8 mouse cellular contexts compared by ENCODE assay signal in the genomic region with DNA sequence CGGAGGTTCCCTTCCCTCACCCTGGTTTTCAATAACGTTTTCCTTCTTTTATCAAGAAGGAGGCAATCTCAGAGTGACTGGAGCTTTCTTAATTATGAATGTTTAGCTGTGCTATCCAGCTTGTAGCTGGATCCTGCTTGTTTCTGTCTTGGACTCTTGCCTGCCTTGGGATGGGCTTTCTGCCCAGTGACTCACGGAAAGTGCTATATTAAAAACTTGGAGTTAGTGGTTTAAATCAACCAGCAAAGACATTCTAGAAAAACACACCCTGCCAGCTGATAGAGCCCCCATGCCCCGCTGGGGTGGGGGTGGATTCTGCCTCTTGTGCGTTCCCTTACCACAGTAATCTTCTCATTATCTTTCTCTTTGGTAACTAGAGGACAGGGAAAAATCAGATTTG.
DNase-seq lines count a peak whose midpoint lies in the region; ATAC-seq lines count a peak whose summit lies in the region.

No protein-coding gene starts in this region.

- H3K4me2 ChIP-seq in kidney, embryonic 15.5 days, result no peak overlapping the region
- no peak overlapping the region for H3K4me2 ChIP-seq in neural tube, embryonic 15.5 days

- peaks cover 27% of the 10 kb centered on the region for H3K4me1 ChIP-seq in kidney, embryonic 15.5 days
- peaks cover 22% of the 10 kb centered on the region for H3K4me1 ChIP-seq in neural tube, embryonic 15.5 days

- H3K9ac ChIP-seq in kidney, embryonic 15.5 days, result no peak overlapping the region
- no peak overlapping the region for H3K9ac ChIP-seq in neural tube, embryonic 15.5 days (replicated peaks)

- H3K36me3 ChIP-seq in kidney, embryonic 15.5 days, result no peaks in the 10 kb centered on the region
- H3K36me3 ChIP-seq in neural tube, embryonic 15.5 days, result no peaks in the 10 kb centered on the region

- peak; percentile 61 for DNase-seq in kidney, adult 11 months
- peak; percentile 60 to 76 for DNase-seq in frontal cortex, postnatal 10 days (ENCODE audit: low spot score in 2 of 2)
- DNase-seq in heart, postnatal 4 days, result peak; percentile 92
- DNase-seq in left cerebral cortex, postnatal 14 days (ENCODE audit: low spot score in 2 of 2), result peak; percentile 90 to 96
- peak; percentile 66 for DNase-seq in skeletal muscle tissue, adult 2 months (ENCODE audit: low read depth, low spot score)
- no peak for DNase-seq in thymus, adult 18-20 months

- ATAC-seq in kidney, embryonic 15.5 days (replicated peaks; ENCODE audit: low FRiP score), result no peak
- no peak for ATAC-seq in neural tube, embryonic 15.5 days (ENCODE audit: low FRiP score)

- H3K9me3 ChIP-seq in kidney, embryonic 15.5 days (replicated peaks), result no peaks in the 10 kb centered on the region
- H3K9me3 ChIP-seq in neural tube, embryonic 15.5 days (replicated peaks), result no peaks in the 10 kb centered on the region

- H3K4me3 ChIP-seq in kidney, embryonic 15.5 days (replicated peaks), result no peak overlapping the region
- no peak overlapping the region for H3K4me3 ChIP-seq in neural tube, embryonic 15.5 days (replicated peaks)

- H3K27me3 ChIP-seq in kidney, embryonic 15.5 days, result 0 out of 2 replicates have a peak, but pooled peaks cover 3% of the 10 kb centered on the region
- H3K27me3 ChIP-seq in neural tube, embryonic 15.5 days (replicated peaks), result no peaks in the 10 kb centered on the region; the same call in 1 of the 2 replicates

- no peak overlapping the region for H3K27ac ChIP-seq in kidney, embryonic 15.5 days
- no peak overlapping the region for H3K27ac ChIP-seq in neural tube, embryonic 15.5 days (replicated peaks)

- intact Hi-C loops in left cerebral cortex, postnatal 14 days (cut with DNase I), result no loop called here

- 29% methylated on average over 5 of the region's 5 CpGs for WGBS in kidney, embryonic 15.5 days
- 39% methylated on average over 5 of the region's 5 CpGs for WGBS in neural tube, embryonic 15.5 days

Comparison
In these comparisons a context has a peak if more than half of its experiments do, and no peak if none do; other contexts are left out.
1. DNase-seq: peak in kidney, adult 11 months (single experiment), frontal cortex, postnatal 10 days (2 of 2), heart, postnatal 4 days (single experiment), left cerebral cortex, postnatal 14 days (2 of 2) and skeletal muscle tissue, adult 2 months (single experiment); none in thymus, adult 18-20 months (0 of 2).